Mouse (Mus musculus) CD4-positive naive resting alpha-beta T cell, adult 57 days (primary cell): ENCODE data around the gene Ttc9b. TPM values are rescaled to one million over a fixed set of nuclear protein-coding genes. Genes with fewer than 3 reads are reported as not detected.

Experiments
- total RNA-seq: library from RNA; stranded (reverse); gene quantifications from one replicate; pipeline ENCODE4 v1.2.4, GENCODE M21; 2023

The Ttc9b gene
- total RNA-seq: not detected

GRCm38 (mm10) chr7:27653681-27654437 lies at the start of gene Ttc9b:
Gene Ttc9b, plus strand, starts transcription at chr7:27653915.

GRCm38 (mm10) chr7:27674522-27675221 lies 21.0 kb downstream of the Ttc9b start, which contains the start of gene Map3k10:
Gene Map3k10, minus strand, starts transcription at chr7:27674598.

GRCm38 (mm10) chr7:27688815-27689612 lies 35.3 kb downstream of the Ttc9b start, which contains the start of gene Zfp607b:
Gene Zfp607b, plus strand, starts transcription at chr7:27689340.

Other genes with a start within 250 kb of the Ttc9b start
- not detected for gene Sptbn4, start 206.2 kb upstream of the Ttc9b start, total RNA-seq
- 14.0 TPM for gene Blvrb, start 205.9 kb upstream of the Ttc9b start, total RNA-seq
- gene Sertad3, start 180.1 kb upstream of the Ttc9b start, total RNA-seq: 12.6 TPM
- gene Sertad1, start 167.0 kb upstream of the Ttc9b start, total RNA-seq: 53.7 TPM
- gene Prx, start 154.6 kb upstream of the Ttc9b start, total RNA-seq: 1.9 TPM
- gene Hipk4, start 130.6 kb upstream of the Ttc9b start, total RNA-seq: 0.24 TPM
- gene Pld3, start 100.7 kb upstream of the Ttc9b start, total RNA-seq: 126 TPM
- 21.8 TPM for gene 2310022A10Rik, start 100.7 kb upstream of the Ttc9b start, total RNA-seq
- gene Akt2, start 62.4 kb upstream of the Ttc9b start, total RNA-seq: 137 TPM
- 16.1 TPM for gene Map3k10, start 20.7 kb downstream of the Ttc9b start, total RNA-seq
- 0.80 TPM for gene Zfp607b, start 35.4 kb downstream of the Ttc9b start, total RNA-seq
- gene Zfp60, start 77.5 kb downstream of the Ttc9b start, total RNA-seq: 12.4 TPM
- gene Zfp626, start 153.3 kb downstream of the Ttc9b start, total RNA-seq: 9.8 TPM
- 4.1 TPM for gene Zfp59, start 184.7 kb downstream of the Ttc9b start, total RNA-seq
- 17.9 TPM for gene Zfp607a, start 203.6 kb downstream of the Ttc9b start, total RNA-seq